In the genomic region with DNA sequence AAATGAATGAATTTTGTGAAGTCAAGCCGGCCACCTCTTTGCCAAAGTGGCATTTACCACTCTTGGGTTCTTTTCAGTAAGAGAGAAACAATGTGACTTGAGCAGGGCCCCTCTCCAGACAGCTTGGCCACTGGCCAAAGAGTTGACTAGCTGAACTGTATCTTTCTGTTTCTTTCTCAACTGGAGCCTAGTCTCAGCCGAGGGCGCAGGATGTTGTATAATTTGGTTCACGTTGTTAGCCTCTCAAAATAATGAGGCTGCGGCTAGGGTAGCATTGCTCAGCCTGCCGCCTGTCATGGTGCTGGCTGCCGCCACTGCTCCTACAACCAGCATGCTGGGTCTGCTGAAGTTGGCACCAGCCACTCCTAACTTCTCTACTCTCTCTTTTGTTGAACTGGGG, we compare ENCODE assay signal across 8 mouse cellular contexts.
DNase-seq lines count a peak whose midpoint lies in the region; ATAC-seq and TF ChIP-seq lines count a peak whose summit lies in the region.

No protein-coding gene starts in this region.

- no peak overlapping the region for H3K4me3 ChIP-seq in kidney, adult 2 months (ENCODE audit: insufficient read depth, low read depth, low read length)

- DNase-seq in frontal cortex, postnatal 14 days (ENCODE audit: low spot score in 2 of 2), result no peak
- DNase-seq in right cerebral cortex, adult 18-20 months, result peak; percentile 57
- no peak for DNase-seq in right cerebral cortex, adult 2 months (ENCODE audit: low spot score in 2 of 2)
- peak; percentile 50 to 63 for DNase-seq in layer of hippocampus, adult 8-10 months (ENCODE audit: low spot score in 2 of 2)
- DNase-seq in right cerebral cortex, postnatal 14 days, result peak; percentile 55
- DNase-seq in kidney, adult 2 months, result no peak
- no peak for DNase-seq in spleen, adult 12 weeks (ENCODE audit: low spot score)

- ATAC-seq in frontal cortex, adult (ENCODE audit: low TSS enrichment), result peak; percentile 50

- H3K27ac ChIP-seq in kidney, adult 2 months (ENCODE audit: insufficient read depth, low read depth, low read length), result no peak overlapping the region

- no peak for TF ChIP-seq POLR2A in kidney, adult 2 months (IDR thresholded peaks at IDR 0.05; ENCODE audit: low read depth, low read length)

- no peaks in the 10 kb centered on the region for H3K4me1 ChIP-seq in kidney, adult 2 months (ENCODE audit: control insufficient read depth, insufficient read depth, low read length)

- no peak for TF ChIP-seq CTCF in kidney, adult 2 months (conservative IDR thresholded peaks at IDR 0.05; ENCODE audit: insufficient read depth, insufficient read length, low read depth, low read length)

- no peaks in the 10 kb centered on the region for H3K27me3 ChIP-seq in kidney, adult 2 months (replicated peaks; ENCODE audit: control insufficient read depth, insufficient read depth, low read length)

- WGBS in kidney, adult 2 months, result 56% methylated on average over 7 of the region's 7 CpGs

- H3K36me3 ChIP-seq in kidney, adult 2 months (ENCODE audit: control insufficient read depth, insufficient read depth, low read length), result no peaks in the 10 kb centered on the region

Comparison
In these comparisons a context has a peak if more than half of its experiments do, and no peak if none do; other contexts are left out.
1. DNase-seq: peak in right cerebral cortex, adult 18-20 months (single experiment), layer of hippocampus, adult 8-10 months (2 of 2) and right cerebral cortex, postnatal 14 days (single experiment); none in frontal cortex, postnatal 14 days (0 of 2), right cerebral cortex, adult 2 months (0 of 2), kidney, adult 2 months (single experiment) and spleen, adult 12 weeks (single experiment).